Mouse (Mus musculus) lung, postnatal 36 days (tissue): ENCODE measurements around the gene Methig1.
"Not testable (repeated sequence)": the region's sequence is repeated elsewhere in the genome, so short reads cannot be mapped to it uniquely, and the experiment has no call there.

Experiments used
- DNase-seq: peaks from one replicate; pipeline ENCODE4 v3.0.0; 2022; ENCODE audit warnings: mixed read lengths

The Methig1 gene

DNA sequence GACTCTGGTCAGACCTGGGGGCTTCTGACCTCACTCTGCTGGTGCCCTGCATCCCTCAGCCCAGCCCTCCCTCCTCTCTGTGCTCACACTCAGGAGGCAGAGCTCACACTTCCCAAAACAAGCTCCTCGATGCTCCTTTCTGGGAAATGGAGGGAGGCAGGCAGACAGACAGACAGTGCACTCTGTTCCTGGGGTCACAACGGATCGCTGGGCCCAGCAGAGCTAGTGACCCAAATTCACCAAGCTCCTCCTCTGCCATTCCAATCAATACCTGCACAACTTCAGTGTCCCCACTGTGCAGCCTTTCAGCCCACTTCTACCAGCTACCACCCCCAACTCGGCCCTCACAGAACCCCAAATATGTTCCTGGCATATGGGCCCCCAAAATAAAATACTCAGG, 48.9 kb downstream of the Methig1 start:
- no peak for DNase-seq

DNA sequence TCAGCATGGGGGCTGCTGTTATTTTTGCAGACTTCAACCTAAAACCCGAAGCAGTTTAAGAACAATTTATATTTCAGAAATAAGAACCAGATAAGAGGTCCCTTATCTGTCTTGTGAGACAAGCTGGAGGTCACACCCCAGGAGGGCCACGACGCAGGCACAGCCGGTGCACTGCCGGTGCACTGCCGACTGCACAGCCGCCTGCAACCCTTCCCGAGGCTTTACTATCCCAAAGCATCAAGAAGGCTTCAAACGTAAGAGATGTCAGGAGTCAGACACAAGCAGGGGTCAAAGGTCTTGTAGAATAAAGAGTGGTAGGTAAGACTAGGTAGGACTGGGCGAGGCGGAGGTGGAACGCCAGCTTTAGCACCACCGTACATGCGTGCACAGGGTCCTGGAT, 49.4 kb downstream of the Methig1 start:
- no peak for DNase-seq

- DNase-seq: no peak
Measured at GRCm38 (mm10) chr15:100402798-100403197, 49.8 kb downstream of the Methig1 start.

DNA sequence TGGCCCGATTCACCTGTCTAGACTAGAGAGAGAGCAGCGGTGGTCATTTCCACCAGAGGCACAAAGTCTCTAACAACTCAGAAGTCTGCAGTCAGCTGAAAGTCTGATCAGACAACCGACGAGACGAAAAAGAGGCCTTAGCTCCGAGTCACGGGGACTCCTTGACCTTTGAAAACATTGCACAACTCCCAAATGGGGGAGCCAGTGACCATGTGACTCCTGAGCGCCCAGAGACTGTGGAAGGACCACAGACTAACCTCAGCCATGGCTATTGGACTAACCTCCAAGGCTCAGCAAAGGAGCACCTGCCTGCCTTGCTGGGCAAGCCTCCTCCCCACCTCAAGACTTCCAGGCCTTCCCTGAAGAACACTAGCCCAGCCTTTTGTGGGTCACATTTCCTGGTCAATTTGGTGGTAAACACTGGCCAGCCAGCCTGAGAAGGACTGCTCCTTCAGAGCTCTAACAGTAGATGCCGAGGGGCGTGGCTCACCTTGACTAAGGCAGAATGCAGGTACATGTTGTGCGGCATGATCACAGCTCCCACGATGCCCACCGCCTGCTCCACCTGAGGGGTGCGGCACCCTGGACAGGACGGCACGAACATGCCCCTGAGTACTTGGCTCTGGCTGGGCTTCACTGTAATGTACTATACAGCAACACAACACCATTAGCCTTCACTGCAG, 50.5 kb downstream of the Methig1 start:
- peak; percentile 65 for DNase-seq

DNA sequence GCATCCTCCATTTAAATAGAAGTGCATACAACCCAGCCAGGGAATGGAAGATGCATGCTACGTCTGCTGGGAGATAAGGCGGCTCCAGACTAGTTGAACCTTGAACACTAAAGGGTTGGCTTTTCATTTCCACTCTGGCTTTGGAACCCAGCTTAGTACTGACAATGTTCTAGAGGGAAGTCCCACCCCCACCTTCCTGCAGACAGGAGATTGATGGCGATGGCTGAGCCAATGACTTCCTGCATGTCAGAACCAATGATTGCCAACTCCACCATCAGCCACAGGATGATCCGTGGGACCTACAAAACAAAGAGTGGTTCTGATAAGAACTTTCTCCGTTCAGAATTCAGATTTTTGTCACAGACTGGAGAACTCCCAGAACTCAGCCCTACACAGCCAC, 53.1 kb downstream of the Methig1 start:
- DNase-seq: peak; percentile 24

DNA sequence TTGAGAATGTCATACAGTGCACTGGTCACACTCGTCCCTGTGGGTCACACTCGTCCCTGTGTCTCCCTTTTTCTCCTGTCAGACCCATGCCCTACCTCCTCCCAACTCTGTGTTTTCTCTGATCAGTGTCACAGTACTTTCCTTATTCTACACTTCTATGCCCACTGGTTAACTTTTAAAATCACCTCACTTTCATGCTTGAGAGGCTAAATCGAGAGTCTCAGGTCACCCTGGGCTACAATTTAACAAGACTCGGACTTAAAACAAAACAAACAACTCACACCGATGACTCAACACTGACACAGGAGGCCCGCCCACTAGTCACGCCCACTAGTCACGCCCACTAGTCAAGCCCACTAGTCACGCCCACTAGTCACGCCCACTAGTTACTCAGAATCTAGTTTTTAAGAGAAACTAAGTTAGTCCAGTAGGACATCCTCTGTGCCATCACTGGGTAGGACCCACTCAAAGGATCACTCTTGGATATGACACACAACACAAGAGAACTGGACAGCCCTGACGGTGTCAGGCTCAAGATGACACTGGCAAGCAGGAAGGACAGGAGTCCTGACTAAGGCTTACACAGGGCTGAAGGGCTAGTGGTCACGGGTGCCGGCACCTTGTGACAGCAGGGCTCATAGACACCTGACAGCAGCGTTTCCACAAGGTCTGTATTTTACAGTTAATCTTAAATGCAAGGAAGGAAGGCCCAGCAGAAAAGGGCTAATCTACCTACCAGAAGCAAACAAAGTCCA, 58.1 kb downstream of the Methig1 start:
- DNase-seq: peak; percentile 80

- no peak for DNase-seq
Measured at GRCm38 (mm10) chr15:100411731-100412130, 58.8 kb downstream of the Methig1 start.

GRCm38 (mm10) chr15:100413306-100413705, 60.4 kb downstream of the Methig1 start:
- DNase-seq: no peak

DNA sequence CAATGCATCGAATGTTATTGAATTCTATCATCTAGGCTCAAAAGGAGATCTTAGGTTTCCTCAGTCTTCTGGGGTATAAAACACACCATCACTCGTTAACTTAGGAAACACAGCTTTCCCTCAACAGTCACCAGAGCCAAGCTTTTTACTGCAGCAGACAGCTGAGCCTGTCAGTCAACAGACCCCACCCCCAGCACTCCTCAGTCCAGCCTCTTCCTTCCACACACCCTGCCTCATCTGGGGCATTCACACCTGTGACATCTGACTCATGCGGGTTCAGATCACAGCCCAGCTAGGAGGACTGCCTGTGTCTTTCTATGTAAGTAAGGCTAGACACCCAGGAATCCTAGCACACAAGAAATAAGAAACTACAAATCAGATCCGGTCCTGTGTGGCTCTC, 61.1 kb downstream of the Methig1 start:
- DNase-seq: no peak

DNA sequence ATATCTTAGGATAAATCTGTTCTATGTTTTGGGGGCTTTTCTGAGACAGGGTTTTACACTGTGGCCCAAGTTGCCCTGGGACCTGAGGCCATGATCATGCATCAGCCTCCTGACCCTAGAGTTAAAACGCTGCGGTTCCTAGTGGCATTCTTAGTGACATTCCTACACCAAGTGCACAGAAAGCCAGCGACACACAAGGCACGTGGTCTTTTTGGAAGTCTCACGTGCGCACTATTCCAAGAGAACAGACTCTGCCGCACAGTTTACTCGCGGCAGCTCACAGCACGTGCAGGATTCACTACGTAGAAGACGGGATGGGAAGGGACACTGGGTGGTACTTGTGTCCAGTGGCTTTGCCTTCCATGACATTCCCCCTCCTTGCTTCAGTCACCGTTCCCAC, 62.0 kb downstream of the Methig1 start:
- DNase-seq: peak; percentile 42

GRCm38 (mm10) chr15:100415684-100416083, 62.7 kb downstream of the Methig1 start:
- peak; percentile 53 for DNase-seq

GRCm38 (mm10) chr15:100417854-100418450, 65.0 kb downstream of the Methig1 start:
- no peak for DNase-seq

DNA sequence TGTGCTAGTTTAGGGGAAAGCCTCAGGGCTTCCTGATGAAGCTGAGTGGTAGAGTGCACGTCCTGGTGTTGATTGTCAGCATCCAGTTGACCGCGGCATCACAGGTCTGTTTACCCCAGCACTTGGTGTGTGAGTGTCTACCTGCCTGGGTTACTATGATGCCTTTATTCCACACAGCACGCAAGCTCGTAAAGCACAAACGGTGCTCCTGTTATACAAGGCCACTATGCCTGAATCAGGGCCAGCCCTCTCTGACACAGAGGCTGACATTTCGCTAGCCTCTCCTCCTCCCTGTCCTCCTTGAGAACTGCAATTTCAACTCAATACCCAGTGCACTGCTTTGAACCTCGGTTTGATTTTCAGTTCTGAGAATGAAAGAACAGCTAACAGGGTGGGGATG, 66.4 kb downstream of the Methig1 start:
- no peak for DNase-seq

- DNase-seq: no peak
Measured at GRCm38 (mm10) chr15:100419901-100420745, 67.2 kb downstream of the Methig1 start.

GRCm38 (mm10) chr15:100421059-100421757, 68.3 kb downstream of the Methig1 start:
- DNase-seq: no peak

GRCm38 (mm10) chr15:100421758-100422197, 68.8 kb downstream of the Methig1 start, which contains the start of gene Gm5475:
TSS of gene Gm5475 (plus strand) at chr15:100422147.
- DNase-seq: not testable (repeated sequence)

DNA sequence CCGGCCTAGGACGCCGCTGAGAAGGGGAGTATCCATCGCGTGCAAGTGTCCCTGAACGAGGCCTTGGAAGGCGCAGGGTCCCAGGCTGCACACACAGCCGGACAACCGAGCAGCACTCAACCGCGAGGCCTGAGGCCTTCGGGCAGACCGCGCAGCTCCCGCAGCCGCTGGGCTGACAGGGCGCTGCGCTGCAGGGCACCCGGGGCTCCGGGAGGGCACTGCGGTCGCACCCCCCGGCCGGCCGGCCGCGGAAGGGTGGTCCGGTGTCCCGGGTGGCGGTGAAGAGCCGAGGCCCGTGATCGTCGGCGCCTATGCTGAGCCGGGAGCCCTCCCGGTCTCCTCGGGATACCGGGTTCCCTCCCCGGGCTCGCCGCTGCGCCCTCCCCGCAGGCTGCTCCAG, 69.5 kb downstream of the Methig1 start:
- no peak for DNase-seq

GRCm38 (mm10) chr15:100422899-100423860, 70.2 kb downstream of the Methig1 start:
- DNase-seq: peak; percentile 97

DNA sequence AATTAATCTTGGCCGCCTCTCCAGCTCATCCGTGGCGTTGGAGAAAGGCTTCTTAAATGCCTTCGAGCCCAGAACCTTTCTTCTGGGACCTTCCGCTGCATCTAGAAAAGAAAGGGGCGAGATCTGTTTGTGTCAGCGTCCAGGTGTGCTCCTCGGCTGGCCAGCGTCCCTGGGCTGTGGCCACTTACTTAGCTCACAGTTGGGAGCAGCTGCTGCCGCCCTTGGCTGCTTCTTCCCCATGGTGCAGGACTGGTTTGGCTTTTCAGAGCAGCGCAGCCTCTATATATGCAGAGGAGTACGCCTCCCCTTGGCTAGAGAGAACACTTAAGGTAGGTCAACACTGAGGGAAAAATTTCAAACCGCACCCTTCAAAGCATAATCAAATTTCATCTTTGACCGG, 71.0 kb downstream of the Methig1 start:
- DNase-seq: peak; percentile 66

- peak; percentile 42 for DNase-seq
Measured at GRCm38 (mm10) chr15:100424396-100425122, 71.6 kb downstream of the Methig1 start, which contains the start of gene Slc11a2. TSS of gene Slc11a2 (minus strand) at chr15:100425072.
